Mouse (Mus musculus) MEL (cell line): ENCODE data around the gene Ugt8a. TPM values are rescaled to one million over a fixed set of nuclear protein-coding genes. Genes with fewer than 3 reads are reported as not detected.

Source experiments
- DNase-seq: peaks from one replicate; pipeline ENCODE4 v3.0.0; 2011; ENCODE audit warnings: low read depth, low spot score
- H3K27ac ChIP-seq: 2 replicates; pipeline ENCODE4 v1.5.1; 2012; ENCODE audit warnings: low read depth, mild to moderate bottlenecking, control low read depth, low read length, moderate library complexity; ENCODE audit not compliant: control insufficient read depth
- H3K27me3 ChIP-seq, 2 experiments: fragments of 150-350 bp in 1 of 2; sonication (generic) in 1 of 2; 2 replicates each; pipeline ENCODE4 v1.6.1; 2012; ENCODE audit warnings: low read length in 2 of 2, mild to moderate bottlenecking in 2 of 2, improper control_type of control experiment in 1 of 2, moderate library complexity in 1 of 2; ENCODE audit not compliant: insufficient read depth in 2 of 2, control insufficient read depth in 1 of 2
- H3K36me3 ChIP-seq, 2 experiments: 2 replicates each; pipeline ENCODE4 v1.6.1; 2012 to 2014; ENCODE audit warnings: low read length in 2 of 2, improper control_type of control experiment in 1 of 2, inconsistent platforms in 1 of 2, mild to moderate bottlenecking in 1 of 2; ENCODE audit not compliant: insufficient read depth in 2 of 2, control insufficient read depth in 1 of 2
- H3K4me1 ChIP-seq, 2 experiments: fragments of 150-350 bp in 1 of 2; sonication (generic) in 1 of 2; 2 replicates each; pipeline ENCODE4 v1.6.1; 2012; ENCODE audit warnings: low read length in 2 of 2, improper control_type of control experiment in 1 of 2, mild to moderate bottlenecking in 1 of 2; ENCODE audit not compliant: insufficient read depth in 2 of 2, control insufficient read depth in 1 of 2
- H3K4me3 ChIP-seq, 2 experiments: fragments of 150-350 bp in 1 of 2; sonication (generic) in 1 of 2; 2 replicates each; pipeline ENCODE4 v1.5.1; 2012; ENCODE audit warnings: low read depth in 2 of 2, low read length in 2 of 2, mild to moderate bottlenecking in 2 of 2, moderate library complexity in 2 of 2, control low read depth in 1 of 2, improper control_type of control experiment in 1 of 2; ENCODE audit not compliant: control insufficient read depth in 1 of 2, insufficient read depth in 1 of 2
- H3K79me2 ChIP-seq: 2 replicates; pipeline ENCODE4 v1.6.1; 2012; ENCODE audit warnings: mild to moderate bottlenecking, low read length, moderate library complexity; ENCODE audit not compliant: control insufficient read depth, poor library complexity, insufficient read depth
- H3K9ac ChIP-seq: 2 replicates; pipeline ENCODE4 v1.6.1; 2012; ENCODE audit warnings: low read depth, mild to moderate bottlenecking, control low read depth, low read length, moderate library complexity; ENCODE audit not compliant: control insufficient read depth, poor library complexity, severe bottlenecking
- H3K9me3 ChIP-seq: fragments of 150-350 bp; sonication (generic); replicated peaks from 2 replicates; pipeline ENCODE4 v1.6.1; 2012; ENCODE audit warnings: mild to moderate bottlenecking, low read length, improper control_type of control experiment, moderate library complexity; ENCODE audit not compliant: insufficient read depth
- CHD2 ChIP-seq: IDR thresholded peaks from 2 replicates; pipeline ENCODE4 v1.6.1; 2011; ENCODE audit warnings: low read length, improper control_type of control experiment
- E2F4 ChIP-seq: IDR thresholded peaks from 2 replicates; pipeline ENCODE4 v1.6.1; 2011; ENCODE audit warnings: low read depth, low read length, improper control_type of control experiment, borderline replicate concordance
- ELF1 ChIP-seq: IDR thresholded peaks from 2 replicates; pipeline ENCODE4 v1.6.1; 2014; ENCODE audit warnings: low read depth, mild to moderate bottlenecking, inconsistent platforms, low read length, improper control_type of control experiment, moderate library complexity
- EP300 ChIP-seq, 2 experiments: IDR thresholded peaks; 2 replicates each; pipeline ENCODE4 v1.6.1; 2011; ENCODE audit warnings: improper control_type of control experiment in 2 of 2, low read length in 2 of 2, low read depth in 1 of 2, mild to moderate bottlenecking in 1 of 2
- GATA1 ChIP-seq: IDR thresholded peaks from 2 replicates; pipeline ENCODE4 v1.6.1; 2011; ENCODE audit warnings: low read depth, low read length, improper control_type of control experiment
- KAT2A ChIP-seq: conservative IDR thresholded peaks from 2 replicates; pipeline ENCODE4 v1.6.1; 2012; ENCODE audit warnings: low read depth, low read length, improper control_type of control experiment, inconsistent platforms
- MAFK ChIP-seq: IDR thresholded peaks from 2 replicates; pipeline ENCODE4 v1.6.1; 2011; ENCODE audit warnings: low read depth, mild to moderate bottlenecking, low read length, improper control_type of control experiment, borderline replicate concordance
- MXI1 ChIP-seq: IDR thresholded peaks from 2 replicates; pipeline ENCODE4 v1.6.1; 2011; ENCODE audit warnings: mild to moderate bottlenecking, low read depth, low read length, improper control_type of control experiment
- NELFE ChIP-seq: IDR thresholded peaks from 2 replicates; pipeline ENCODE4 v1.6.1; 2011; ENCODE audit warnings: low read depth, low read length, improper control_type of control experiment
- POLR2A ChIP-seq, 2 experiments: IDR thresholded peaks; 2 replicates each; pipeline ENCODE4 v1.6.1; 2011 to 2012; ENCODE audit warnings: low read length in 2 of 2, mild to moderate bottlenecking in 2 of 2, control low read depth in 1 of 2, improper control_type of control experiment in 1 of 2, low read depth in 1 of 2, moderate library complexity in 1 of 2; ENCODE audit not compliant: control insufficient read depth in 1 of 2, insufficient read depth in 1 of 2, poor library complexity in 1 of 2
- RAD21 ChIP-seq: IDR thresholded peaks from 2 replicates; pipeline ENCODE4 v1.6.1; 2011; ENCODE audit warnings: mild to moderate bottlenecking, low read depth, low read length, improper control_type of control experiment
- RCOR1 ChIP-seq: IDR thresholded peaks from 2 replicates; pipeline ENCODE4 v1.6.1; 2012; ENCODE audit warnings: low read depth, mild to moderate bottlenecking, inconsistent platforms, low read length, improper control_type of control experiment
- SIN3A ChIP-seq: IDR thresholded peaks from 2 replicates; pipeline ENCODE4 v1.6.1; 2012; ENCODE audit warnings: low read length, improper control_type of control experiment, inconsistent platforms
- SMC3 ChIP-seq: IDR thresholded peaks from 2 replicates; pipeline ENCODE4 v1.6.1; 2011; ENCODE audit warnings: low read depth, low read length, improper control_type of control experiment
- TAL1 ChIP-seq: IDR thresholded peaks from 2 replicates; pipeline ENCODE4 v1.6.1; 2012; ENCODE audit warnings: mild to moderate bottlenecking, inconsistent platforms, low read length, moderate library complexity, mixed read lengths
- TCF12 ChIP-seq: IDR thresholded peaks from 2 replicates; pipeline ENCODE4 v1.6.1; 2014; ENCODE audit warnings: low read depth, mild to moderate bottlenecking, inconsistent platforms, low read length, improper control_type of control experiment, moderate library complexity
- UBTF ChIP-seq: IDR thresholded peaks from 2 replicates; pipeline ENCODE4 v1.6.1; 2012; ENCODE audit warnings: low read depth, mild to moderate bottlenecking, inconsistent platforms, low read length, improper control_type of control experiment, moderate library complexity, borderline replicate concordance; ENCODE audit not compliant: insufficient read depth
- ZC3H11A ChIP-seq: IDR thresholded peaks from 2 replicates; pipeline ENCODE4 v1.6.1; 2012; ENCODE audit warnings: low read depth, mild to moderate bottlenecking, inconsistent platforms, low read length, improper control_type of control experiment
- ZKSCAN1 ChIP-seq: IDR thresholded peaks from 2 replicates; pipeline ENCODE4 v1.6.1; 2012; ENCODE audit warnings: low read depth, mild to moderate bottlenecking, inconsistent platforms, low read length, improper control_type of control experiment, moderate library complexity
- polyA plus RNA-seq, 2 experiments: library from polyadenylated mRNA; stranded (reverse) in 1 of 2; unstranded in 1 of 2; fragments of >175 nt in 1 of 2; fragments of >200 nt in 1 of 2; gene quantifications; 2 replicates each; pipeline versions ENCODE4 v1.2.1 to v1.2.4; 2012; ENCODE audit warnings: low replicate concordance in 2 of 2, low read depth in 1 of 2; ENCODE audit not compliant: insufficient read length in 2 of 2, insufficient read depth in 1 of 2, missing spikeins in 1 of 2
- total RNA-seq: library from RNA; depleted of rRNA; stranded (reverse); fragments of 300-350 nt; gene quantifications from 2 replicates; pipeline ENCODE4 v1.2.3, GENCODE M21; 2012

The Ugt8a gene
- total and polyA plus RNA-seq, 3 experiments = not detected

DNA sequence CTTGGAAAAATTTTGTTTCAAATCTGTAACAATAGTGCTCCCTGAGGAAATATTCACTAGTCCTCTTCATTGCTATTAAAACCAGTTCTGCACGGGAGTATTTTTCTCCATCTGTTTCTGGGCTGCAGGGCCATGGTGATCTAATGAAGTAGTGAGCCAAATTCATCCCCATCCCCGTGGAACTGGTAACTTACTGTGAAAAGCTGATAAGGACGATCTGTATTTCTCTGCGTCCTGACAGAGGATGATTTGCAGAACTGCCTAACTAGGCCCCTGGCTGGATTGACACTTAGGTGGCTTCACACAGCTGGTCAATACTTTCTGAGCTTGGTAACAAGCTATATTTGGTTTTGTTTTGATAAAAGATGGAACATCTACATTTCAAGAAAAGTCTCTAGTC, 37.5 kb upstream of the Ugt8a start:
- H3K36me3 ChIP-seq = peaks cover 0 to 9% of the 10 kb centered on the region in 2 experiments; a peak in 2 of 4 replicates
- peak; percentile 20; the same call in 1 of the 2 replicates for TF ChIP-seq TAL1
- TF ChIP-seq UBTF = no peak
- TF ChIP-seq E2F4 = no peak
- peak; percentile 51 for TF ChIP-seq TCF12
- no peak for TF ChIP-seq MAFK
- peak in 1 of 2 experiments; percentile 48; a peak in 2 of 4 replicates for TF ChIP-seq EP300 (IDR thresholded peaks at IDR 0.05; ENCODE audit: low read depth in 1 of 2, low read length in 2 of 2)
- TF ChIP-seq NELFE = no peak
- TF ChIP-seq KAT2A = no peak
- no peak for TF ChIP-seq ZKSCAN1
- TF ChIP-seq GATA1 = peak; percentile 65
- TF ChIP-seq SMC3 = no peak

DNA sequence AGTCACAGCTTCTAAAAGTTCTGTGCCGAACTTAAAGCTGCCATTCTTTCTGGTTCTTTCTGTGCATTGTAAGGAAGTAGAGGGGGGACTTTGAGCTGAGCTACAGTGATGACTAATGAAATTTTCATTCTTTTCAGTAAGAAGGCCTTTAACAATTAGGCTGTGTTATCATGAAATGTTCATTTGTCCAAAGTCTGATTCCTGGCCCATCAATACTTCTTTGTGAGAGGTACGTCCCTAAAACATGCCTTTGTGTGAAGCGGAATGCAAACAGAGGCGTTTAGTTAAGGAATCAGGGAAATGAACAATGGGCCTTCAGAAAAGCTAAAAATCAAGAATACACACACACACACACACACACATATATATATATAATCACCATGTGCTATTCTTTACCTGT, 31.0 kb upstream of the Ugt8a start:
- TF ChIP-seq POLR2A (IDR thresholded peaks at IDR 0.05; ENCODE audit: control insufficient read depth in 1 of 2, insufficient read depth in 1 of 2, low read depth in 1 of 2, low read length in 2 of 2, poor library complexity in 1 of 2) (no peak), ZKSCAN1 (no peak), RCOR1 (no peak), RAD21 (no peak), MXI1 (no peak), UBTF (no peak), SIN3A (no peak), E2F4 (no peak), CHD2 (no peak), TAL1 (no peak), ZC3H11A (no peak), ELF1 (no peak)
- Histone ChIP-seq H3K36me3 (no peaks in the 10 kb centered on the region), H3K9ac (no peak overlapping the region), H3K9me3 (no peaks in the 10 kb centered on the region), H3K27ac (no peak overlapping the region), H3K27me3 (no peaks in the 10 kb centered on the region), H3K4me3 (no peak overlapping the region), H3K79me2 (no peaks in the 10 kb centered on the region), H3K4me1 (no peaks in the 10 kb centered on the region)
- no peak for DNase-seq

More for the DNA sequence above, 37.5 kb upstream of the Ugt8a start:
- Histone ChIP-seq H3K9ac (no peak overlapping the region), H3K27ac (no peak overlapping the region), H3K27me3 (no peaks in the 10 kb centered on the region), H3K4me1 (0 out of 4 replicates have a peak, but pooled peaks cover 0 to 4% of the 10 kb centered on the region in 2 experiments), H3K9me3 (no peaks in the 10 kb centered on the region), H3K4me3 (no peak overlapping the region), H3K79me2 (no peaks in the 10 kb centered on the region)
- peak; percentile 65 for DNase-seq
